Mouse (Mus musculus): Measurements from ENCODE around the gene Rab22a. TPM values are rescaled to one million over a fixed set of nuclear protein-coding genes. Genes with fewer than 3 reads are reported as not detected.

The Rab22a gene
- polyA plus RNA-seq (2012; rRNA removed), result 19.3 and 26.8 TPM in 2 replicates

GRCm38 (mm10) chr2:173659057-173659925 is at the start of gene Rab22a:
Gene Rab22a (plus strand): TSS chr2:173659760.

GRCm38 (mm10) chr2:173719115-173719514 is 59.6 kb downstream of the Rab22a start, which contains the start of gene 1700010B08Rik:
Gene 1700010B08Rik (plus strand): TSS chr2:173719415.

GRCm38 (mm10) chr2:173737222-173737989 is 77.8 kb downstream of the Rab22a start, which contains the start of gene Vapb:
Gene Vapb (plus strand): TSS chr2:173737511.

Other genes starting within 250 kb of the Rab22a start
- not detected in 2 replicates for gene 1700021F07Rik, start 137.2 kb upstream of the Rab22a start, polyA plus RNA-seq (2012; rRNA removed)
- gene Ankrd60, start 81.4 kb upstream of the Rab22a start, polyA plus RNA-seq (2012; rRNA removed), result not detected in 2 replicates
- not detected in 2 replicates for gene 1700010B08Rik, start 59.7 kb downstream of the Rab22a start, polyA plus RNA-seq (2012; rRNA removed)
- 42.0 and 82.2 TPM in 2 replicates for gene Vapb, start 77.8 kb downstream of the Rab22a start, polyA plus RNA-seq (2012; rRNA removed)

All from central nervous system, embryonic 11.5 days (tissue).